Mouse (Mus musculus) erythroblast, embryonic 14.5 days (primary cell): ENCODE measurements around the gene Asic1.

ENCODE experiments used
- GATA1 ChIP-seq: IDR thresholded peaks from 2 replicates; pipeline ENCODE4 v1.6.1; 2012; ENCODE audit warnings: low read length, inconsistent platforms, mixed read lengths
- TAL1 ChIP-seq: IDR thresholded peaks from 3 replicates; pipeline ENCODE4 v1.6.1; 2012; ENCODE audit warnings: low read length, inconsistent platforms, mixed read lengths

DNA sequence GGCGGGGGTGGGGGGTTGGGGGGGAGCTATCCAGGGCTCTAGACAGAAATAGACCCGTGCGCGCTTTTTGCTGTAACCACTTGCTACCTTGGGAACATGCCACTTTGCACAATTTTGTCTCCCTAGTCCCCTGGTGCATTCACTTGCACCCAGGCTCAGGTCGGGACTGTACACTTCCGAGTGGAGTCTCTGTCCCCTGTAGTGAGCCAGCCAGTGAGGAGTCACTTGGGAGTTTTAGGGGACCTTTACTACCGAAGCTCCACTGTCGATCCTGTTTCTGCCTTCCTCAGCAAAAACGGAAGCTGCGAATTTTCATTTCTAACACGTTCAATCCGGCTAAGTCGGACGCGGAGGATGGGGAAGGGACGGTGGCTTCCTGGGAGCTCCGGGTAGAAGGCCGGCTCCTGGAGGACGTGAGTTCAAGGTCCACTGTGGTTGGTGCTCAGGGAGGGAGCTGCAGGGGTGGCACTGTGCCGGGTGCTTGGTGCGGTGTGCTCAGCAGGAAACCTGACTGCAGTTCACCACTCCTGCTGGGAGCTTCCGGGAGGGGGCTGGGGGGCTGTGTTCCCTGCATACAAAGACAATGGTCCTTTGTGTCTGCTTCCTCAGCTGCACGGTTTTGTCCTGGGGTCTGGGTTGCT, 34.0 kb downstream of the Asic1 start:
- TF ChIP-seq GATA1: no peak
- no peak for TF ChIP-seq TAL1
